Mouse (Mus musculus) CH12.LX (cell line): ENCODE results near the gene Shc2.

ENCODE experiments used
- CHD2 ChIP-seq: IDR thresholded peaks from 2 replicates; pipeline ENCODE4 v1.6.1; 2011; ENCODE audit warnings: low read length, improper control_type of control experiment
- HCFC1 ChIP-seq: IDR thresholded peaks from 2 replicates; pipeline ENCODE4 v1.6.1; 2012; ENCODE audit warnings: low read depth, mild to moderate bottlenecking, inconsistent platforms, low read length, improper control_type of control experiment
- MAFK ChIP-seq: IDR thresholded peaks from 2 replicates; pipeline ENCODE4 v1.6.1; 2011; ENCODE audit warnings: low read length, improper control_type of control experiment; ENCODE audit not compliant: insufficient replicate concordance
- TBP ChIP-seq: conservative IDR thresholded peaks from 2 replicates; pipeline ENCODE4 v1.6.1; 2011; ENCODE audit warnings: low read depth, low read length, improper control_type of control experiment
- TCF12 ChIP-seq: IDR thresholded peaks from 2 replicates; pipeline ENCODE4 v1.6.1; 2014; ENCODE audit warnings: low read depth, mild to moderate bottlenecking, inconsistent platforms, low read length, improper control_type of control experiment

GRCm38 (mm10) chr10:79616376-79616775 lies 21.3 kb downstream of the Shc2 start:
- TF ChIP-seq CHD2 (no peak), HCFC1 (no peak), MAFK (no peak), TBP (no peak), TCF12 (no peak)
